Mouse (Mus musculus) B cell, adult 2 months (primary cell): Measurements from ENCODE around the gene Izumo1.
"Not testable (repeated sequence)": the region's sequence is repeated elsewhere in the genome, so short reads cannot be mapped to it uniquely, and the experiment has no call there.

Source experiments
- DNase-seq, 2 experiments: peaks; one replicate each; pipeline ENCODE4 v3.0.0; 2022

Gene Izumo1

GRCm38 (mm10) chr7:45643441-45644178, 22.0 kb downstream of the Izumo1 start:
- DNase-seq, result peak; percentile 68 to 69

- DNase-seq, result no peak
These were observed 22.6 kb downstream of the Izumo1 start for GRCm38 (mm10) chr7:45644183-45644582.

DNA sequence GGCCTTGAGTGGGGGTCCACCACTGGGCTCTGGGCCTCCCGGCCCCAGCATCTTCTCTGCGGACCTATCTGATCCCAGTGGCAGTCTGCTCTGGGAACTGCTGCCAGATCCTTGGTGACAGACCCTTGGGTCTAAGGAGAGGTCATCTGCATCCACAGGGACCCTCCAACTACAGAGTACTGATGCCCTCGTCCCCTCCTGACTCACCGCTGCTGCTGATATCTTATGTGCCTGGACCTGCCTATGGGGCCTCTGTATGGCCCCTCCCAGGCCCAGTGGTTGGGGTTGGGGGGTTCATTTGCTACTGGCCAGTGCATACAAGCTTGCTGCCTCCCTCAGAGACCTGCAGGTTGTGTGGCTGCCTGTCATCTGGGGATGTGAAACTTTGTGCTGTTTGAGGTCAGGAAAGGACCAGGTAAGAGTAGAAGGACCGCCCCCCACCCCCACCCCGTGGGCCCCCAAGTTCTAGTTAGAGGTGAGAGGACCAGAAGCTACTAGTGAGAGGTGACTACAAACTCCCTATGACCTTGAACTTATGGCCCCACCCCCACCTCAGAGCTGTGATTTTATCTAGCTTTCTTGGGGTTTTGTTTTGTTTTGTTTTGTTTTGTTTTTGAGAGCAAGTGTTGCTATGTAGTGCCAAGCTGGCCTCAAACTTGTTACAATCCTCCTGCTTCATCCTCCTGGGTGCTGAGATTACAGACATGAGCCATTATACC, 23.4 kb downstream of the Izumo1 start:
- DNase-seq, result no peak

DNA sequence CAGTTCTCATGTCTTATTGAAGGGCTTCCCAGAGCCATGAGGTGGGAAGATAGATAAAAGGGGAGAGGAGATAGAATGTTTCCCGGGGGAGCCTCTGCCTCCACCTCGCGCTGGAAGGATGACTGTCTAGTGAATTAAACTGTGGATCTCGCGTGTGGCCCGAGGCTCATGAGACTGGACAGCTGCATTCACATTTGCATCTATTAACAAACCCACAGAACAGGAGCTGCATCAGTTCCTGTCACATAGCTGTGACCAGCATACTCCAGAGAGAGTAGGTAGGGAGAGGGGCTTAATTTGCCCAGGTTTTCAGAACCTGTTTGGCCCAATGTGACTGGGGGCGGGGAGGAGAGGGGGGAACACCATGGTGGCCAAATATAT, 24.0 kb downstream of the Izumo1 start:
- no peak for DNase-seq

GRCm38 (mm10) chr7:45646671-45647070, 25.1 kb downstream of the Izumo1 start:
- DNase-seq, result no peak

GRCm38 (mm10) chr7:45649351-45649750, 27.7 kb downstream of the Izumo1 start:
- DNase-seq, result no peak

GRCm38 (mm10) chr7:45650484-45650883, 28.9 kb downstream of the Izumo1 start:
- DNase-seq, result not testable (repeated sequence)

DNA sequence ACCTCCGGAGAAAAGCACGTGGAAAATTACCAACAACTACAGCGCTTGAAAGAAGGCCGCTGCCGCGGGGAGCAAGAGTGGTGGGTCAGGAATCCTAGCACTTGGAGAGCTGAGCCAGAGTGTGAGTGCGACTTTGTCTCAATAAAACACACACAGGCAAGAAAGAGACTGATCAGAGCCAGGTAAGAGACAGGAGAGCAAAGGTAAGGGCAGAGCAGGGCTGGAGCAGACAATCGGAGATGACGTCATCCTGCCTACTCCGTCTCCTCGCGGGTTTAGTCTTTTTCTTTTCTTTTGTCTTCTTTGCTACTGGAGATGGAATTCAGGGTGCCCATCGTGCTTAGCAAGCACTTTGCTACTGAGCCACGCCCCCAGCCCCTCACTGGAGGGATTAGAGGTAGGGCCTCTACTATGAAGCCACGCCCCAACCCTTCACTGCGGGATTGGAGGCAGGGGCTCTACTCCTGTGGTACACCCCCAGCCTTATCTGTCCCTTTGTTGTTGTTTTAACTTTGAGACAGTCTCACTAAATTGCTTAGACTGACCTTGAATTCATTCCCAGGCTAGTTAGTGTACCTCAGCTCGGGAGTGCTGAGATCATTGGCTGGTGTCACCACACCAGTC, 32.9 kb downstream of the Izumo1 start:
- DNase-seq, result no peak

DNA sequence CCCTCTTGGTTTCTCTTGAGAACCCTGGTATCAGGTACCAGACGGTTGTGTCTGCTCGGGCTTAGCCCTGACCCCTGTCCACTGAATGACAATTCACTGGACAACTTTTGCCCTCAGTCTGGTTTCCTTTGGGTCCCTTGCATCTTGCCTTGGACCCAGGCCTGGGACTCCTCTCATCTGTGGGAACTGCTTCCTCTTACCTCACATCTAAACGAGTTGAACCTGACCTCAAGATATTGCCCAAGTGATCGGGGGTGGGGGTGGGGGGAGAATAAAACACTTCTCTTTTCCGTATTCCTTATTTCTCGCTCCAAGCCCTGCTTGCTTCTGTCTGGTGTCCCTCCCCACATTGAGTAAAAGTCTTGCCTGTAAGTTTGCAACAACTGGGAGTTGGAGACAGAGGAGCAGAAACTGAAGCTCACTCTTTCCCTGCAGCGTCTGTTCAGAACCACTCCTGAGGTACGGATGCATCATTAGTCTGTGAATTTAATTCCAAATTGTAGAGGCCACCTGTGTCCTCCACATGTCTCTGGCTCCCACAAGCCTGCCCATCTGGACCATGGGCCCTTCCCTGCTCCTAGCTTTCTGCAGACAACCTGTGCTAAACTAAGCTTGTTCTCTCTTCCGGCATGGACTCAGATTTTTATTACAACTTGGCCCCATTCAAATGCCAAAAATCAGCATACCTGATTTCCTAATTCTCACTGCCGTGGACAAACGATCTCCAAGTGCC, 39.3 kb downstream of the Izumo1 start:
- no peak for DNase-seq

- not testable (repeated sequence) for DNase-seq
These were observed 40.1 kb downstream of the Izumo1 start for GRCm38 (mm10) chr7:45661702-45662101.

GRCm38 (mm10) chr7:45665303-45666138, 43.9 kb downstream of the Izumo1 start:
- no peak for DNase-seq

DNA sequence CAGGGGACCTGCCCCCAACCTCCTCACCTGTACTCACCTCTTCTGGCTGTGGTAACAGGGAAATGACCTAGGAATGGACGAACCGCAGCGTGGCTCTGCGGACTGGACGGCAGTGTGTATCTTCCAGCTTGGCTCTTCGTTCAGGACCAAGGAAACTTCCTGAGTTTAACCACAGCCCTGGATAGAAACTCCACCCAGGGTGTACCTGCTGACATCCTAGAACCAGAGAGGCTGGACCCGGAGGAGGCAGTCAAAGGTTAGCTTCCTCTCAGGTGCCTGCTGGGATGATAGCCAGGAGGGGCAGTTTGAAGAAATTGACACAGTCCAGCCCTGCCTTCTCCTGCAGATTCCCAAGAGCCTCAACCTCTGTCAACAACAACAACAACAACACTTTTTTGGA, 44.5 kb downstream of the Izumo1 start, which contains the start of gene Fut2:
Fut2 (minus strand) TSS at position 234 of the 400 bp plus-strand sequence.
- no peak for DNase-seq

DNA sequence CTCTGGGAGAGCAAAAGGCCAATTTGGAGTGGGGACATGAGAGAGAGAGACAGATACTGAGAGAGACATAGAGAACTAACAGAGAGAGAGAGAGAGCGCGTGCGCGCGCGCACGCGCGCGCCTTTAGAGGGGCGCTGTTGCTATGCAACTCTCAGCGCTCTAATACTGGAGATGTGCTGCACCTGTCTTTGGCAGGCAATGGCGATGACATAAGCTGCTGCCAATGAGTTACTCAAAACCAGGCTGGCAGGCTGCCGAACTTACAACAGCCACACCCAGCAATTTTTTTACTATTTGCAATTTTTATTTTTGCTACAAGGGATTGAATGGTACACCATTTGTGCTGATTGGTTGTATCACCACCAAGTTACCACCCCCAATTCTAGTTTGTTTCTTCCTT, 46.1 kb downstream of the Izumo1 start:
- no peak for DNase-seq

GRCm38 (mm10) chr7:45668921-45669320, 47.3 kb downstream of the Izumo1 start:
- DNase-seq, result no peak

DNA sequence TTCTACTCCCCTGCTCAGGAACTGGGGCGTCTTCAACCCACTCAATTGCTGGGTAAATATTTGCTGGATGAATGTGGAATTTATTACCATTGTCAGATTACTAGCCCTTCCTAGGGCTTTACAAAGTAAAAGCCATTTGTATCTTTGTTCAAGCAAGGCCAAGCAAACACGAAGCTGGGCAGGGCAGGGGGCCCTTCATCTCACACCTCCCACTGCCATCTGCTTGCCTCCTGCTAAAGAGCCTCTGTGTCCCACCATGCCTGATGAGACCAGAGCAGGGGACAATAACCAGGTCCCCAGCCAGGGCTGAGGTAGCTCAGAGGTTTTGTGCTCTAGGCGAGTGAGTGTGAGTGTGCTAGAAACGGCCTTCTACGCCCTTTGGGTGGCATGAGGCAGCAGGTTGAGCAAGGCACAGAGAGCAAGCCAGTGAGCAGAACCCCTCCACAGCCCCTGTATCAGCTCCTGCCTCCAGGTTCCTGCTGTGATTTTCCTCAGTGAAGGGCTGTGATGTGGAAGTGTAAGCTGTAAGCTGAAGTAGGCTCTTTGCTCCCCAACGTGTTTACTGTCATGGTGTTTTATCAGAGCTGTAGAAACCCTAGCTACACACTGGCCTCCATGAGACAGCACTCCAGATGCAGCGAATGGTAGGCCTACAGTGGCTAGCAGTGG, 56.1 kb downstream of the Izumo1 start:
- no peak for DNase-seq
